Mouse (Mus musculus) spleen, adult 2 months (tissue): ENCODE measurements around the gene Zfp358. TPM values are rescaled to one million over a fixed set of nuclear protein-coding genes. Genes with fewer than 3 reads are reported as not detected.
A peak's percentile ranks its signal among the peaks of the same experiment; 100 is the strongest.

Source experiments
- DNase-seq, 2 experiments: peaks; one replicate each; pipeline versions ENCODE4 v3.0.0 to v3.0.0-alpha.2; 2012 to 2021; ENCODE audit warnings: low spot score in 2 of 2, low read depth in 1 of 2
- H3K27ac ChIP-seq: fragments of 200-500 bp; 2 replicates; pipeline ENCODE4 v1.5.1; 2012; ENCODE audit warnings: low read length, inconsistent platforms; ENCODE audit not compliant: insufficient read depth
- H3K27me3 ChIP-seq: fragments of 200-500 bp; 2 replicates; pipeline ENCODE4 v1.6.1; 2012; ENCODE audit warnings: mild to moderate bottlenecking, moderate library complexity, low read length, inconsistent platforms; ENCODE audit not compliant: control insufficient read depth, insufficient read depth
- H3K36me3 ChIP-seq: fragments of 200-500 bp; 2 replicates; pipeline ENCODE4 v1.6.1; 2012; ENCODE audit warnings: mild to moderate bottlenecking, low read length, inconsistent platforms; ENCODE audit not compliant: control insufficient read depth, insufficient read depth
- H3K4me1 ChIP-seq: fragments of 200-500 bp; 2 replicates; pipeline ENCODE4 v1.6.1; 2011; ENCODE audit warnings: inconsistent platforms; ENCODE audit not compliant: control insufficient read depth, insufficient read depth, insufficient read length
- H3K4me3 ChIP-seq: fragments of 200-500 bp; 2 replicates; pipeline ENCODE4 v1.5.1; 2011; ENCODE audit warnings: mild to moderate bottlenecking, inconsistent platforms; ENCODE audit not compliant: insufficient read depth, insufficient read length; ENCODE audit errors: extremely low read depth
- CTCF ChIP-seq: fragments of 200-500 bp; IDR thresholded peaks from 2 replicates; pipeline ENCODE4 v1.5.1; 2011; ENCODE audit warnings: mild to moderate bottlenecking, inconsistent platforms; ENCODE audit not compliant: insufficient read depth, insufficient read length, insufficient replicate concordance; ENCODE audit errors: extremely low read depth
- POLR2A ChIP-seq: fragments of 200-500 bp; IDR thresholded peaks from 2 replicates; pipeline ENCODE4 v1.6.1; 2011; ENCODE audit warnings: low read depth, low read length, inconsistent platforms
- WGBS: fragments of 180-500 bp; shearing (Covaris S2); methylation state at CpG from one replicate; pipeline ENCODE4 v1.1.7; 2018; 5-methylcytosine and 5-hydroxymethylcytosine counted together
- polyA plus RNA-seq: library from polyadenylated mRNA; depleted of rRNA; stranded (reverse); fragments of >200 nt; gene quantifications from 2 replicates; pipeline ENCODE4 v1.2.3, GENCODE M21; 2012

Zfp358 gene
- polyA plus RNA-seq, 1 experiment = 22.9 TPM

GRCm38 (mm10) chr8:3515260-3515671 is 22.3 kb downstream of the Zfp358 start, which contains the start of gene Pnpla6:
TSS of gene Pnpla6 (plus strand) at chr8:3515384.
- peaks cover 2% of the 10 kb centered on the region for H3K36me3 ChIP-seq
- TF ChIP-seq CTCF (no peak), POLR2A (no peak; the same call in none of the 2 replicates)
- H3K4me3 ChIP-seq = peak within 1 kb of the TSS; percentile 66
- H3K4me1 ChIP-seq = no peaks in the 10 kb centered on the region; the same call in 1 of the 2 replicates
- peak within 1 kb of the TSS; percentile 51 for H3K27ac ChIP-seq
- no peaks in the 10 kb centered on the region for H3K27me3 ChIP-seq
- peak; percentile 49 to 88 for DNase-seq
- under 1% methylated on average over 25 of the region's 25 CpGs for WGBS

GRCm38 (mm10) chr8:3515771-3516417 is 23.0 kb downstream of the Zfp358 start:
- TF ChIP-seq POLR2A = no peak
- TF ChIP-seq CTCF = no peak
- Histone ChIP-seq H3K27me3 (no peaks in the 10 kb centered on the region), H3K4me3 (peak overlapping the region; percentile 66), H3K27ac (peak overlapping the region; percentile 50), H3K36me3 (no peaks in the 10 kb centered on the region), H3K4me1 (no peaks in the 10 kb centered on the region; the same call in 1 of the 2 replicates)
- DNase-seq = peak in 1 of 2 experiments; percentile 20
- WGBS = under 1% methylated on average over 25 of the region's 25 CpGs

- Histone ChIP-seq H3K27me3 (no peaks in the 10 kb centered on the region), H3K27ac (peak overlapping the region; percentile 50), H3K4me3 (peak overlapping the region; percentile 66), H3K36me3 (peaks cover 1% of the 10 kb centered on the region; the same call in 1 of the 2 replicates), H3K4me1 (no peaks in the 10 kb centered on the region; the same call in 1 of the 2 replicates)
- peak; percentile 82 to 93 for DNase-seq
- WGBS = under 1% methylated on average over 36 of the region's 36 CpGs
- TF ChIP-seq POLR2A = peak; percentile 32; the same call in 1 of the 2 replicates
- no peak for TF ChIP-seq CTCF
Measured at GRCm38 (mm10) chr8:3516450-3517116, 23.6 kb downstream of the Zfp358 start.

GRCm38 (mm10) chr8:3517117-3517495 is 24.2 kb downstream of the Zfp358 start:
- no peak for TF ChIP-seq CTCF
- no peak for TF ChIP-seq POLR2A
- DNase-seq = no peak
- H3K27ac ChIP-seq = no peak overlapping the region; the same call in 1 of the 2 replicates
- H3K4me1 ChIP-seq = no peaks in the 10 kb centered on the region; the same call in 1 of the 2 replicates
- no peaks in the 10 kb centered on the region for H3K27me3 ChIP-seq
- peak overlapping the region; percentile 66 for H3K4me3 ChIP-seq
- H3K36me3 ChIP-seq = peaks cover 1% of the 10 kb centered on the region; the same call in 1 of the 2 replicates
- WGBS = 6% methylated on average over 16 of the region's 16 CpGs

GRCm38 (mm10) chr8:3522007-3522697 is 29.2 kb downstream of the Zfp358 start:
- H3K4me3 ChIP-seq = no peak overlapping the region
- no peaks in the 10 kb centered on the region for H3K27me3 ChIP-seq
- WGBS = 84% methylated on average over 13 of the region's 13 CpGs
- no peak for DNase-seq
- H3K27ac ChIP-seq = no peak overlapping the region
- no peaks in the 10 kb centered on the region for H3K4me1 ChIP-seq
- TF ChIP-seq CTCF = no peak
- TF ChIP-seq POLR2A = no peak
- peaks cover 21% of the 10 kb centered on the region for H3K36me3 ChIP-seq

GRCm38 (mm10) chr8:3530816-3531215 is 37.9 kb downstream of the Zfp358 start:
- DNase-seq = no peak
- Histone ChIP-seq H3K27me3 (no peaks in the 10 kb centered on the region), H3K36me3 (peaks cover 22% of the 10 kb centered on the region), H3K4me3 (no peak overlapping the region), H3K4me1 (no peaks in the 10 kb centered on the region), H3K27ac (no peak overlapping the region)
- WGBS = 84% methylated on average over 5 of the region's 5 CpGs
- TF ChIP-seq POLR2A (no peak), CTCF (no peak)
